Mouse (Mus musculus): ENCODE results near the gene Herpud1.

DNA sequence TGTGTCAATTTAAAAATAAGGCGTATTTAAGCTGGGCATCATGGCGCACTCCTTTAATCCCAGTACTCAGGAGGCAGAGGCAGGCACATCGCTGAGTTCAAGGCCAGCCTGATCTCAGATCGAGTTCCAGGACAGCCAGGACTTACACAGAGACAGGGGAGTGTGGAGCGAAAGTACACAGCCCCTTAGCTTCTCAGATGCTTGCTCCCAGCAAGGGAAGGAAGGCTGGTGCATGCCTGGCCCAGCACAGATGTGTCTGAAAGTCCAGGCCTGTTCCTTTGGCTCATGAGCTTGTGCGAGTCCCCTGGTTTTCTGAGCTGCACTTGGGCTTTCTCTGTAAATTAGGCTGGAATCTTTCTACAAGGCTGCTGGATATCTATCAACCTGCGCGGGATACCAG, 4.7 kb downstream of the Herpud1 start:
- no peak for TF ChIP-seq CTCF (IDR thresholded peaks at IDR 0.05; ENCODE audit: extremely low read depth, insufficient read depth, low read length)
- no peak for TF ChIP-seq POLR2A (IDR thresholded peaks at IDR 0.05; ENCODE audit: extremely low read depth, insufficient read depth, low read length)
